Mouse (Mus musculus) CH12.LX (cell line): Measurements from ENCODE around the gene Rufy1. TPM values are rescaled to one million over a fixed set of nuclear protein-coding genes. Genes with fewer than 3 reads are reported as not detected.
A peak's percentile ranks its signal among the peaks of the same experiment; 100 is the strongest.

Experiments used
- DNase-seq: peaks from one replicate; pipeline ENCODE4 v3.0.0-alpha.2; 2013; ENCODE audit errors: extremely low read depth
- H3K27ac ChIP-seq: 2 replicates; pipeline ENCODE4 v1.5.1; 2012; ENCODE audit warnings: low read depth, mild to moderate bottlenecking, control low read depth, moderate library complexity; ENCODE audit not compliant: insufficient read depth
- H3K27me3 ChIP-seq: replicated peaks from 2 replicates; pipeline ENCODE3; 2012; ENCODE audit warnings: inconsistent platforms
- H3K36me3 ChIP-seq, 2 experiments: replicated peaks in 1 of 2; 2 replicates each; pipeline versions ENCODE3 to v1.6.1; 2012; ENCODE audit warnings: inconsistent platforms in 1 of 2, low read length in 1 of 2, mild to moderate bottlenecking in 1 of 2, mixed read lengths in 1 of 2, moderate library complexity in 1 of 2; ENCODE audit not compliant: control insufficient read depth in 1 of 2, insufficient read depth in 1 of 2
- H3K4me1 ChIP-seq, 2 experiments: 2 replicates each; pipeline ENCODE4 v1.6.1; 2012; ENCODE audit warnings: inconsistent platforms in 1 of 2, moderate library complexity in 1 of 2; ENCODE audit not compliant: insufficient read depth in 2 of 2, control insufficient read depth in 1 of 2
- H3K4me2 ChIP-seq: 2 replicates; pipeline ENCODE4 v1.6.1; 2012; ENCODE audit warnings: low read depth, mild to moderate bottlenecking, control low read depth; ENCODE audit not compliant: poor library complexity, insufficient read depth, severe bottlenecking
- H3K4me3 ChIP-seq, 3 experiments: fragments of 150-350 bp in 1 of 3; sonication (generic) in 1 of 3; replicated peaks in 1 of 3; 2 replicates each; pipeline versions ENCODE3 to v1.5.1; 2011 to 2012; ENCODE audit warnings: low read depth in 2 of 3, low read length in 2 of 3, mild to moderate bottlenecking in 2 of 3, moderate library complexity in 2 of 3, control low read depth in 1 of 3, improper control_type of control experiment in 1 of 3, inconsistent platforms in 1 of 3, mixed read lengths in 1 of 3; ENCODE audit not compliant: poor library complexity in 1 of 3
- H3K79me2 ChIP-seq: replicated peaks from 2 replicates; pipeline ENCODE4 v1.6.1; 2012; ENCODE audit warnings: mild to moderate bottlenecking, moderate library complexity; ENCODE audit not compliant: control insufficient read depth, poor library complexity, insufficient read depth, severe bottlenecking; ENCODE audit errors: extremely low read depth
- H3K9ac ChIP-seq: 2 replicates; pipeline ENCODE4 v1.6.1; 2012; ENCODE audit warnings: low read depth, mild to moderate bottlenecking, control low read depth, moderate library complexity; ENCODE audit not compliant: insufficient read depth
- H3K9me3 ChIP-seq: replicated peaks from 2 replicates; pipeline ENCODE3; 2012; ENCODE audit warnings: low read length, inconsistent platforms, mixed read lengths
- BHLHE40 ChIP-seq: IDR thresholded peaks from 2 replicates; pipeline ENCODE4 v1.6.1; 2011; ENCODE audit warnings: mild to moderate bottlenecking, low read depth, low read length, improper control_type of control experiment
- E2F4 ChIP-seq: IDR thresholded peaks from 2 replicates; pipeline ENCODE4 v1.6.1; 2011; ENCODE audit warnings: low read depth, low read length, improper control_type of control experiment; ENCODE audit not compliant: insufficient replicate concordance
- EP300 ChIP-seq: IDR thresholded peaks from 2 replicates; pipeline ENCODE4 v1.6.1; 2011; ENCODE audit warnings: low read length, improper control_type of control experiment
- HCFC1 ChIP-seq: IDR thresholded peaks from 2 replicates; pipeline ENCODE4 v1.6.1; 2012; ENCODE audit warnings: low read depth, mild to moderate bottlenecking, inconsistent platforms, low read length, improper control_type of control experiment
- IRF4 ChIP-seq: IDR thresholded peaks from 2 replicates; pipeline ENCODE4 v1.6.1; 2014; ENCODE audit warnings: low read depth, mild to moderate bottlenecking, inconsistent platforms, low read length, improper control_type of control experiment
- MAX ChIP-seq: IDR thresholded peaks from 2 replicates; pipeline ENCODE4 v1.6.1; 2011; ENCODE audit warnings: low read length, improper control_type of control experiment
- MAZ ChIP-seq: IDR thresholded peaks from 2 replicates; pipeline ENCODE4 v1.6.1; 2012; ENCODE audit warnings: low read depth, mild to moderate bottlenecking, inconsistent platforms, low read length, improper control_type of control experiment, moderate library complexity
- MYC ChIP-seq: IDR thresholded peaks from 2 replicates; pipeline ENCODE4 v1.6.1; 2011; ENCODE audit warnings: low read depth, mild to moderate bottlenecking, improper control_type of control experiment, low read length
- POLR2A ChIP-seq: IDR thresholded peaks from 2 replicates; pipeline ENCODE4 v1.6.1; 2011; ENCODE audit warnings: low read depth, mild to moderate bottlenecking, improper control_type of control experiment, low read length
- POLR2AphosphoS2 ChIP-seq: IDR thresholded peaks from 2 replicates; pipeline ENCODE4 v1.6.1; 2011; ENCODE audit warnings: low read depth, low read length, improper control_type of control experiment
- TCF12 ChIP-seq: IDR thresholded peaks from 2 replicates; pipeline ENCODE4 v1.6.1; 2014; ENCODE audit warnings: low read depth, mild to moderate bottlenecking, inconsistent platforms, low read length, improper control_type of control experiment
- USF2 ChIP-seq: conservative IDR thresholded peaks from 2 replicates; pipeline ENCODE4 v1.6.1; 2011; ENCODE audit warnings: low read depth, low read length, improper control_type of control experiment
- ZMIZ1 ChIP-seq: IDR thresholded peaks from 2 replicates; pipeline ENCODE4 v1.6.1; 2012; ENCODE audit warnings: low read depth, mild to moderate bottlenecking, inconsistent platforms, low read length, improper control_type of control experiment
- dilution Hi-C: fragments of 300-500 bp; cut with MboI; formaldehyde crosslinking; loops from 2 replicates; pipeline ENCODE4 v1.14.3; 2020; ENCODE audit warnings: low sequenced_read_pairs; ENCODE audit not compliant: extremely low pct_unique_long_range_greater_than_20kb, extremely low pct_ligation_motif_present
- in situ Hi-C: fragments of 300-500 bp; cut with MboI; formaldehyde crosslinking; loops from 3 replicates; pipeline ENCODE4 v1.14.3; 2019; ENCODE audit warnings: low sequenced_read_pairs, low pct_ligation_motif_present, low pct_unique_long_range_greater_than_20kb, mixed read lengths
- polyA plus RNA-seq: library from polyadenylated mRNA; unstranded; fragments of >175 nt; gene quantifications from 2 replicates; pipeline ENCODE4 v1.2.1, GENCODE M21; 2012; ENCODE audit warnings: low read depth; ENCODE audit not compliant: insufficient read length
- total RNA-seq, 2 experiments: library from RNA; depleted of rRNA; stranded (reverse); fragments of 300-350 nt in 1 of 2; fragments of >200 nt in 1 of 2; gene quantifications; 2 replicates each; pipeline ENCODE4 v1.2.3; 2012 to 2014

The Rufy1 gene
- total and polyA plus RNA-seq, 3 experiments, result 11.0 to 21.3 (median 18.0) TPM

DNA sequence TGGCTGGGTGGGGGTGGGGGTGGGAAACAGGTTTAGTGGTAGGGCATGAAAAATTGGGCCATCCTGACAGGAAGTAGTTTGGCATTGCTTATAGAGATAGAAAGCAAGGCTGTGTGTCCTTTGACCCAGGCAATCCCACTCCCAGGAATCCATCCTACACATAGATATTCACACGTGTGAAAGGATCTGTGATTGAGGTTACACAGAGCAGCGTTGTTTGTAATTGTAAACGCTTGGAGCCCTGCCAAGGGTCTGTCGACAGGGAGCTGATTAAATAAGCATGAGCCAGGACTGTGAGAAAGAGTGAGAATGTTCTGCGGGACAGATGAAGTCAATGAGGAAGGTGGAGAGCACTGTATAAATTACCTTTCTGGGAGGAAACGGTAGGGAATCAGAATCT, 46.0 kb upstream of the Rufy1 start:
- peaks cover 8 to 10% of the 10 kb centered on the region in 2 experiments; a peak in 2 of 4 replicates for H3K4me1 ChIP-seq
- no peaks in the 10 kb centered on the region for H3K79me2 ChIP-seq
- peak overlapping the region; percentile 59 for H3K4me2 ChIP-seq
- in situ Hi-C loops (no loop called here), dilution Hi-C loops (no loop called here)
- no peak for DNase-seq
- H3K27me3 ChIP-seq, result peaks cover 5% of the 10 kb centered on the region
- H3K27ac ChIP-seq, result no peak overlapping the region
- H3K9me3 ChIP-seq, result peaks cover 2% of the 10 kb centered on the region
- no peak overlapping the region for H3K9ac ChIP-seq
- TF ChIP-seq EP300 (no peak), E2F4 (no peak), IRF4 (no peak), TCF12 (no peak), MAX (peak; percentile 39; the same call in 1 of the 2 replicates)
- TF ChIP-seq, all 38 proteins: peak for 1
- Histone ChIP-seq H3K4me3 (no peak overlapping the region), H3K36me3 (no peaks in the 10 kb centered on the region)

DNA sequence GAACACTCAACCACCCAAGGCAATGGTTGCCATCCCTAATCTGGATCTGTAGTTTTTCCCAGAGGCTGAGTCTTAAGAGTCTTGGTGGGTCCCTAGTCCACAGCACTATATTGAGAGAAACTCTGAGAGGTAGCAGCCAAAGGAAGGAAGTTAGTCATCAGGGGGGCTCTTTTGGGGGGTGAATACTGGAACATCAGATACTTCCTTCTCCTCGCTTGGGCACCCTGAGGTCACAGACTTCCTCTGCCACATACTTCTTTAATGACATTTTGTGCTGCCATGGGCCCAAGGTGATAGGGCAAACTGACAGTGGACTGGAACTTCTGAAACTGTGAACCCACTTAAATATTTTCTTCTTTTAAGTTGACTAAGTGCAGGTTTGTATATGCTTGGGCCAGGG, 43.0 kb upstream of the Rufy1 start:
- no peak overlapping the region for H3K4me2 ChIP-seq
- H3K79me2 ChIP-seq, result no peaks in the 10 kb centered on the region
- H3K4me3 ChIP-seq, result no peak overlapping the region
- H3K36me3 ChIP-seq, result no peaks in the 10 kb centered on the region
- DNase-seq, result no peak
- TF ChIP-seq POLR2AphosphoS2 (no peak), E2F4 (no peak), HCFC1 (no peak), ZMIZ1 (no peak), TCF12 (no peak), MAX (no peak), MAZ (no peak), MYC (no peak), POLR2A (no peak), BHLHE40 (no peak), USF2 (no peak)
- H3K27me3 ChIP-seq, result peaks cover 2% of the 10 kb centered on the region
- H3K4me1 ChIP-seq, result peaks cover 8 to 10% of the 10 kb centered on the region in 2 experiments; a peak in 2 of 4 replicates
- dilution Hi-C loops, result no loop called here
- no peak overlapping the region for H3K27ac ChIP-seq
- H3K9ac ChIP-seq, result no peak overlapping the region
- peaks cover 19% of the 10 kb centered on the region for H3K9me3 ChIP-seq
- in situ Hi-C loops, result no loop called here
